Mouse (Mus musculus): Measurements from ENCODE around the gene Gm49380. TPM values are rescaled to one million over a fixed set of nuclear protein-coding genes. Genes with fewer than 3 reads are reported as not detected.
A peak's percentile ranks its signal among the peaks of the same experiment; 100 is the strongest.

Gene Gm49380
- polyA plus RNA-seq, 2 experiments from 2014 or later: not detected

GRCm38 (mm10) chr9:44045158-44045883 lies 68.0 kb downstream of the Gm49380 start:
- no peak for ATAC-seq

GRCm38 (mm10) chr9:44044426-44045157 lies 68.7 kb downstream of the Gm49380 start:
- ATAC-seq: no peak

- ATAC-seq: peak; percentile 18
These were observed 69.4 kb downstream of the Gm49380 start for GRCm38 (mm10) chr9:44043708-44044425.

- ATAC-seq: peak; percentile 63
These were observed 70.2 kb downstream of the Gm49380 start, which contains the start of gene Thy1 for GRCm38 (mm10) chr9:44042836-44043707. TSS of gene Thy1 (plus strand) at chr9:44043384.

GRCm38 (mm10) chr9:44042396-44042680 lies 71.0 kb downstream of the Gm49380 start:
- no peak for ATAC-seq

GRCm38 (mm10) chr9:44041511-44042395 lies 71.5 kb downstream of the Gm49380 start:
- no peak for ATAC-seq

GRCm38 (mm10) chr9:44037106-44037505 lies 76.2 kb downstream of the Gm49380 start:
- ATAC-seq: no peak

GRCm38 (mm10) chr9:44033957-44034727 lies 79.2 kb downstream of the Gm49380 start:
- peak; percentile 75 for ATAC-seq

GRCm38 (mm10) chr9:44033317-44033716 lies 80.0 kb downstream of the Gm49380 start:
- no peak for ATAC-seq

- no peak for ATAC-seq
These were observed 81.4 kb downstream of the Gm49380 start for GRCm38 (mm10) chr9:44031946-44032345.

- ATAC-seq: peak; percentile 78
These were observed 82.2 kb downstream of the Gm49380 start for GRCm38 (mm10) chr9:44031079-44031478.

GRCm38 (mm10) chr9:44030646-44031045 lies 82.7 kb downstream of the Gm49380 start:
- ATAC-seq: no peak

GRCm38 (mm10) chr9:44029580-44030236 lies 83.6 kb downstream of the Gm49380 start:
- peak; percentile 25 for ATAC-seq

GRCm38 (mm10) chr9:44024096-44024495 lies 89.2 kb downstream of the Gm49380 start:
- no peak for ATAC-seq

- ATAC-seq: peak; percentile 67
These were observed 91.0 kb downstream of the Gm49380 start for GRCm38 (mm10) chr9:44022100-44022847.

- peak; percentile 48 for ATAC-seq
These were observed 93.3 kb downstream of the Gm49380 start for GRCm38 (mm10) chr9:44020001-44020400.

GRCm38 (mm10) chr9:44017846-44018245 lies 95.5 kb downstream of the Gm49380 start:
- peak; percentile 65 for ATAC-seq
